Mouse (Mus musculus) cerebellum, adult (tissue): ENCODE results near the gene Srsf4.

ENCODE experiments used
- ATAC-seq: cut with Nextera tagmentation; 2 replicates; pipeline ENCODE4 v1.9.2; 2017; ENCODE audit warnings: mild to moderate bottlenecking, moderate library complexity, mixed read lengths; ENCODE audit not compliant: insufficient number of reproducible peaks, low FRiP score, low TSS enrichment

Srsf4 gene

DNA sequence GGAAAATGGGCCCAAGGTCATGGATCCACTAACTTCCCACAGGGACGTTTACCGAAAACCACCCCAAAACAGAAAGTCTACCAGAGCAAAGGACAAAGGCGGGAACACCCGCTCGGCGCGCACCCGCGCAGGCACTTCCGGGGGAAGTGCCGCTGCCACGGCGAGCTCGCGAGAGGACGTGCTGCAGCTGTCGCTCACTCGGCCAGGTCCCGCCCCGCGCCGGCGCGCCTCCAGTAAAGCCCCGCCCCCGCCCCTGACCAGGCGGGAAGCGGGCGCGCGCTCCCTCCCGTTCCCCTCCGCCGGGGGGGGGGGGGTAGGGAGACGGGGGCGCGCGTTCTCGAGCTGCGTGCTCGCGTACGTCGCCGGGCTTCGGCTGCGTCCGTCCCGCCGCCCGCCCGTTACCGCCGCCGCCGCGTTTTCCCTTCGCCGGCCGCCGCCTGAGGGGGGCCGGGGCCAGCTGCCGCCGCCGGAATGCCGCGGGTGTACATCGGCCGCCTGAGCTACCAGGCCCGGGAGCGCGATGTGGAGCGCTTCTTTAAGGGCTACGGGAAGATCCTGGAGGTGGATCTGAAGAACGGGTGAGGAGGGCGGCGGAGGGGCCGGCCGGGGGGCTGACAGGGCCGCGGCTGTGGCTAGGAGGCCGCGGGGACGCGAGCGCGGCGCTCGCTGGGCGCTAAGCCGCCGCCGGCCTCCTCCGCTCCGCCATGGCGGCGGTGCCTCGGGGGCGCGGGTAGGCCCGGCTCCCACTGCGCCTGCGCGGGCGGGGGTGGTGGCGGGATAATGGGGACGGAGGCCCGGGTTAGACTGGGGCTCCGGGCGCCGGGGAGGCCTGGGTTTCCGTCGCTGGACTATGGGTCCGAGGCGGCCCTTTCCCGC lies at the start of gene Srsf4:
Gene Srsf4, plus strand, starts transcription at position 325 of the 876 bp plus-strand sequence.
- peak; percentile 92 for ATAC-seq

DNA sequence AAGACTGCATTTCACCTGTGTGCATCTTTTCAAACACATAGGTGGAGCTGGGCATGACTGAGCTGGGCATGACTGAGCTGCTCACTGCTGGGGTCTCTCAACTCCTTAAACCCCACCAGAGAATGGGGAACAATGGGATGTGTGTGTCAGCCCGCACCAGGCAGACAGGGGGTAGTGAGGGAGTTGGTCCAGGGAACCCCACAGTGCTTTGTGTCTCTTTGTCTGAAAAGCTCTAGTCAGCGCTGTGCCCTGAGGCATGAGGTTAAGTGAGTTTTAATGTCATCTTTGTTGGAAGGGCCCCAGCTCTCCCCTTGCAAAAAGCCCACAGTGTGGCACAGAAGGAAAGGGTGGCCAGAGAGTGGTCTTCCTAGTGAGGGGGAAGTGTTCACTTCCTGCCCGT lies 48.5 kb upstream of the Srsf4 start:
- ATAC-seq: no peak

GRCm38 (mm10) chr4:131825830-131826229 lies 47.6 kb upstream of the Srsf4 start:
- no peak for ATAC-seq

- ATAC-seq: no peak
Observed at GRCm38 (mm10) chr4:131826905-131827304, 46.5 kb upstream of the Srsf4 start.

DNA sequence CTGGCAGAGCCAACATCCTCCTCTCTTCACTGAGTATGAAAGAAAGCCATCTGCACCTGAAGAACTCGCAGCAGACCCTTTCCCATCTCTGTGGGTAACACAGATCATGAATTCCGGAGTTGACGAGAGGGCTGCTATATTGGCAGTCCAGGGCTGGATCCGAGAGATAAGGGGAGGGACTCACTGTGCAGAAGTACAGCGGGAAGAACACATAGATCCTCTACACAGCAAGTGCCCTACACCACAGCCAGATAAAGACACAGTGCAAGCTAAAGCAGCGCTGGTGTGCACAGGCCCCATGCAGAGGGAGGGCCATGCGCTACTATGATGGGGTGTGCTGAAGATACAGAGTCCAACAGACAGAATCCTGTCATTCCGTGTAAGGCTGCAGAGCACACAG lies 44.3 kb upstream of the Srsf4 start:
- ATAC-seq: no peak

DNA sequence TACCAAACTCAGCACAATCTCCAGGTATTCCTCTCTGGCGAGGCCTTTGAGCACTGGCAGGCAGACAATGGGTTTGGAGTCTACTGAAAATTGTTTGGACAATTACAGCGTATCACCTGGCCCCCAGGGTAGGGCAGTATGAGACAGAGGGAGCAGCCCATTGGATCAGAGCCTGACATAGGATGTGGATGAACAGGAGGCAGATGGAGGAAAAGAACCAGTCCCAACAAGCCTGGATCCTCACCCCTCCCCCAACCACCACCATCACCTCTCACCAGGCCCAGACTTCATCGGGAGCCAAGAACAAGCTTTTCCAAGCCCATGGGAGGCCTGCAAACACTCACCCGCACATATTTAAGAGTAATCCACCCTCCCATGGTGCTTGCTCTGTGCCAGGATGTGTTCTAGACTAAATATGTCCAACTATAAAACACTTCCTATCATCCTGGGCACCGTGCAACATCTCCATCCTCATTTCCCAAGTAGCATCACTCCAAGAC lies 41.8 kb upstream of the Srsf4 start:
- no peak for ATAC-seq

- ATAC-seq: no peak
Observed at GRCm38 (mm10) chr4:131832759-131833407, 40.5 kb upstream of the Srsf4 start.

DNA sequence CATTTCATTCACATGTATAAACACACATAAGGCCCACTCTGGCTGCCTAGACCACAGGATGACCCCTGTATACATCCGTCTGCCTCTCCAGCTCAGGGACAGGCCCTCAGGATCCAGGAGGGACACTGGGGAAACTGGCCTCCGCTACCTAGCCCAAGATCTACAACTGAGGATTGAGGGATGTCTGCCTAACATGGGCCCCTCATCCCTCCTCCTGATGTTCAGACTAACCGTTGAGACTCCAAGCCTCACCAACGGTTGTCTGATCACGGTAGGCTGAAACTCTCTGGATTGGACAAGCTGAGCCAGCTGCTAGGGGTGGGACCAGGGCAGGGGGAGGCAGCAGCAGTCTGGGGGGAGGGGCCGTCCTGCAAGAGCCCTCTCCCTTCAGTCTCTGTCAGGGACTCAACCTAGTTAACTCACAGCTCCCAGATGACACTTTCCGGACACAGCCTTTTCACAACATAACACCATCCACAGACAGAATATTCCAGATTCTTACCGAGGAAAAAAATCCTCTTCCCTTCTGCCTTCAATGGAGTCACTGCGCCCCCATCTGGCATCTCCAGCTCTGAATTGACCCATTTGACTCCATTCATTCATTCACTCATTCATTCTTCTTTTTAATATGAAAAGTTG lies 39.3 kb upstream of the Srsf4 start:
- no peak for ATAC-seq

DNA sequence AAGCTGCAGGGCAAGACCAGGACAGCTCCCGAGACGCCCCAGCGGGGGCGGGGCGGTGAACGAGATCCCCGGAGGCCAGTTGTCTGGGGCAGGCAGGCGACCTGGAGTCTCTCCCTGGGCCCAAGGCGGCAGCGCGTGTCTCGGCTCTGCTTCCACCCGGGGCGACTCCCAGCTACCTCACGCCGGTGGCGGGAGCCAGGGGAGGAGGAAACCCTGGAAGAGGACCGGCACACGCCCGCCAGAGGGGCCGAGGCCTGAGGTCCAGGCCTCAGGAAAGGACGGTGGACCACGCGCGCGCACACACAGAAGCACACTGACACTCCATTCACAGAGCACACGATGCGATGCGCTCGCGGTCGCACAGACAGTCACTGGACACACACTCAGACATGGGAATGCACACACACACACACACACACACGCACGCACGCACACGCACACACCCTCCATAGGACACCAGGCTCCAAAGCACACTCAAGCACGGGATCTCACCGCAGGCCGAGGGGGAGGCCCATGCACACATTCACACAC lies 37.0 kb upstream of the Srsf4 start:
- ATAC-seq: no peak

- ATAC-seq: no peak
Observed at GRCm38 (mm10) chr4:131836891-131837491, 36.4 kb upstream of the Srsf4 start.

GRCm38 (mm10) chr4:131837872-131838524 lies 35.4 kb upstream of the Srsf4 start, which contains the start of gene Ptpru:
TSS of gene Ptpru (minus strand) at chr4:131838288.
- ATAC-seq: peak; percentile 77

GRCm38 (mm10) chr4:131843290-131843743 lies 30.1 kb upstream of the Srsf4 start, which contains the start of gene Mecr:
TSS of gene Mecr (plus strand) at chr4:131843470.
- peak; percentile 67; the same call in 1 of the 2 replicates for ATAC-seq

- no peak for ATAC-seq
Observed at GRCm38 (mm10) chr4:131845991-131846778, 27.2 kb upstream of the Srsf4 start.

DNA sequence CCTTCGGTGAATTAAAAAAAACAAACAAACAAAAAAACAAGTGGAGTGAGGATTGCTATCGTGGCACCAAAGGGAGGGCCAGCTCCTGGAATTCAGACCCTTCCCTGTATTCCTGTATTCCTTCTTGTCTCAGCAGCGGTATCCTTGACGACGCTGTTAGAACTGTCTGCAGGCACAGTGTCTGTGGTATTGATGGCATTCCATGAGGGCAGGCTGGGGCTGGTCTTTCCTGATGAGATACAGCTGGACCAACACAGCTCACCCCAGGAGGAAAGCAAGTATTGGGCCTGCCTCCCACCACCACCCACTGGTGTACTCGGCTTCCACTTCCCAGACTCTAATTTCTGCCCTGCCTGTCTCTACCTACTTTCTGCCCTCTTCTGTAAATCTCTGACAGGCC lies 25.3 kb upstream of the Srsf4 start:
- no peak for ATAC-seq

GRCm38 (mm10) chr4:131849986-131850638 lies 23.3 kb upstream of the Srsf4 start:
- ATAC-seq: no peak

- ATAC-seq: no peak
Observed at GRCm38 (mm10) chr4:131854950-131855349, 18.5 kb upstream of the Srsf4 start.

DNA sequence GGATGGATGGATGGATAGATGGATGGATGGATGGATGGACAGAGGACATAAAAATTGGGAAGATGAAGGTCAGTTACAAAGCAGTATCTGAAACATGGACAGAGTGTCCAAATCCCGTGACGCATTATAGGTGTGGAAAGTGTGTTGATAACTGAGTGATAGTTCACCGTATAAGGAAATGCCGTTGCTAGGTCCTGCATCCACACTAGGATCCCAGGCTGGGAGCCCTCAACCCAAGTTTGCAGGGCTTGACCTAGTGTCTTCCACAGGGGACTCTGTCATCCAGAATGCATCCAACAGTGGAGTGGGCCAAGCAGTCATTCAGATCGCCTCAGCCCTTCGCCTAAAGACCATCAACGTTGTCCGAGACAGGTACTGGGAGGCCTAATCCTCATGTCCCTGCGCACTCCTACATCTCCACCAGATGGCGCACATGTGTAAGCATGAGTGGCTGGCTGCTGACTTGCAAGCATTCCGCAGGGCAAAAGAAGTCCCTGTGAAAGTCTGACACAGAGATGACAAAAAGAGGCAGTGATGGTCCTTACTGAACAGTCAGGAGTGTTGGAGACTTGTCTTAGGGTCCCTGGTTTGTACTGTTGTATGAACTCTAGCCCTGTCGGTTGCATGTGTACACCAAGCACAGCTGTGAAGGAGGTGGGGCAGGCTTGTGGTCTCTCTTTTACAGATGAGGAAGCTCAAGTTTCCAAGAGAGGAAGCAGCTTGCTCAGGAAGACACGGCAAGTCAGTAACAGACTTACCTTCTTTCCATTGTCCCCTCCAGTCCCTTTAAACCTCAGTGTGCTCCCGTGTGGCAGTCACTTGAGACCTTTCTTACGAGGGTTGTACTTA lies 12.7 kb upstream of the Srsf4 start:
- ATAC-seq: peak; percentile 70; the same call in 1 of the 2 replicates
